Mouse (Mus musculus): Measurements from ENCODE around the gene Tceal3.
"Not testable (repeated sequence)": the region's sequence is repeated elsewhere in the genome, so short reads cannot be mapped to it uniquely, and the experiment has no call there.

The Tceal3 gene

GRCm38 (mm10) chrX:136707446-136708167 lies 117.0 kb downstream of the Tceal3 start, which contains the start of gene Tceal1:
TSS of gene Tceal1 (plus strand) at chrX:136707982.
- DNase-seq (ENCODE audit: low read depth) = peak; percentile 0

GRCm38 (mm10) chrX:136708168-136708681 lies 117.6 kb downstream of the Tceal3 start:
- DNase-seq (ENCODE audit: low read depth) = peak; percentile 3

GRCm38 (mm10) chrX:136708782-136709181 lies 118.1 kb downstream of the Tceal3 start:
- no peak for DNase-seq (ENCODE audit: low read depth)

- not testable (repeated sequence) for DNase-seq (ENCODE audit: low read depth)
These were observed 124.3 kb downstream of the Tceal3 start for GRCm38 (mm10) chrX:136714742-136715474.
